Mouse (Mus musculus): Measurements from ENCODE around the gene Gm2001. TPM values are rescaled to one million over a fixed set of nuclear protein-coding genes. Genes with fewer than 3 reads are reported as not detected.
"Not testable (repeated sequence)": the region's sequence is repeated elsewhere in the genome, so short reads cannot be mapped to it uniquely, and the experiment has no call there.

The Gm2001 gene
- polyA plus RNA-seq (2015; fragmentation: Nextera tagmentation; extraction: Ambion mirVana) = not detected in 2 replicates

DNA sequence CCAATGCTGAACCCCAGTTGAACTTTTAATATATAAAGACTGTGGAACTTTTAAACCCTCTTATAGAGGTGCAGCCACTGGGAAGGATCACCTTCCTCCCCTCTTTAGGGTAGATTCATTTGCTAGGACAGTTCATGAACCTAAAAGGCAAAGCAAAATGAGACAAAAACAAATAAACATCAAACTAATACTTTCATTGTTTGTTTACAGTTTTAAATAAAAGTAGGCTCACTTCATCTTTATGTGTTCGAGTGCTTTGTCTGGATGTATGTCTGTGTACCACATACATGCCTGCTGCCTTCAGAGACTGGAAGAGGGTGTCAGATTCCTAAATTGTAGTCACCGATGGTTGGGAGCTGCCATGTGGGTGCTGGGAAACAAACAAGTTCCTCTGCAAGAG is at the start of gene Gm2001:
TSS of gene Gm2001 (minus strand) at position 101 of the 400 bp plus-strand sequence.
- not testable (repeated sequence) for H3K9ac ChIP-seq; H3K27me3 ChIP-seq; H3K27ac ChIP-seq; H3K4me3 ChIP-seq (replicated peaks); H3K9me3 ChIP-seq (replicated peaks); H3K4me1 ChIP-seq; H3K36me3 ChIP-seq; H3K4me2 ChIP-seq; ATAC-seq (replicated peaks; ENCODE audit: low FRiP score)
- 87% methylated on average over 2 of the region's 2 CpGs for WGBS

DNA sequence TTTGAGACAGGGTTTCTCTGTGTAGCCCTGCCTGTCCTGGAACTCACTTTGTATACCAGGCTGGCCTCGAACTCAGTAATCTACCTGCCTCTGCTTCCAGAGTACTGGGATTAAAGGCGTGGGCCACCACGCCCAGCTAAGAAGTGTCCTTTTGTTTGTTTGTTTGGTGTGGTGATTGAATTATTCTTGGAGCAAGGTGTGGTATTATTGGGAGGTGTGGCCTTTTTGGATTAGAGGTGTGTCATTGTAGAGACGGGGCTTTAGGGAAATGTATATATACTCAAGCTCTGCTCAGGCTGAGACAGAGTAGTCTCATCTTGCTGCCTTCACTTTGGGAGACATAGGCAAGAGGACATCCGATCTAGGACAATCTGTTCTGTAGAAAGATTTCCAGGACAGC is 31.6 kb upstream of the Gm2001 start, which contains the start of gene Gm2016:
TSS of gene Gm2016 (plus strand) at position 301 of the 400 bp plus-strand sequence.
- H3K4me2 ChIP-seq; H3K27ac ChIP-seq; H3K27me3 ChIP-seq; H3K9ac ChIP-seq; H3K4me1 ChIP-seq; H3K4me3 ChIP-seq (replicated peaks); ATAC-seq (replicated peaks; ENCODE audit: low FRiP score); H3K36me3 ChIP-seq; H3K9me3 ChIP-seq (replicated peaks): not testable (repeated sequence)
- 86% methylated on average over 5 of the region's 5 CpGs for WGBS

DNA sequence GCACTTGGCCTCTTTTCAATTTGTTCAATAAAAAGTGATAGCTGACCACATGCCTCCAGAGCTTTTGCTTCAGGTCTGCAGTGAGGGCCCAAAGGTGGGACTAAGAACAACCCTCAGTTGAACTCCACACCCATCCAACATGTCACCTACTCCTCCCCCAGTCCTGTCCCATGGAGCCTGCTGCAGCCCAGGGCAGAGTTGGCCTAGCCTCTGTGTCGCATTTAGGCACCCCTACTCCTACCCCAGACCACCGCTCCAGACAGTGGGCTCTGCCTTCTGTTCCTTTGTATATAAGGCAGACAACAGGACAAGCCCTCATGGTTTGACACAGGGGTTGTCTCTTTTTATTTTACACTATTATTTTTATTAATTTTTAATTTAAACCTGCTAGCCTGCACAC is 21.9 kb upstream of the Gm2001 start:
- not testable (repeated sequence) for H3K4me1 ChIP-seq; H3K27ac ChIP-seq; H3K36me3 ChIP-seq; H3K4me3 ChIP-seq (replicated peaks); H3K9me3 ChIP-seq (replicated peaks); H3K4me2 ChIP-seq; H3K9ac ChIP-seq; H3K27me3 ChIP-seq
- WGBS = 87% methylated on average over 2 of the region's 2 CpGs
- peak; percentile 16; the same call in 1 of the 2 replicates for ATAC-seq (replicated peaks; ENCODE audit: low FRiP score)

DNA sequence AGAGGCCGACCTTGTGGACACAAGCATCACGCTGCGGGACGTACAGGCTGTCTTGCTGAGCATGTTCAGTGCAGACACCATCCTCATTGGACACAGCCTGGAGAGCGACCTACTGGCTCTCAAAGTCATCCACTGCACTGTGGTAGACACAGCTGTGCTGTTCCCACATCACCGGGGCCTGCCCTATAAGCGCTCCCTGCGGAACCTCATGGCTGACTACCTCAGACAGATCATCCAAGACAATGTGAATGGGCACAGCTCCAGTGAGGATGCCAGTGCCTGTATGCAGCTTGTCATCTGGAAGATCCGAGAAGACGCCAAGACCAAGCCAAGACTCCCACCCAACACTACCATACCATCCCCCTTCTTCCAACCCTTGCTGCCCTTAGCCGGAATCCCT is 21.5 kb upstream of the Gm2001 start:
- ATAC-seq (replicated peaks; ENCODE audit: low FRiP score) = 0 out of 2 replicates have a peak, but pooled peaks have one; percentile 10
- not testable (repeated sequence) for H3K36me3 ChIP-seq; H3K4me2 ChIP-seq; H3K27me3 ChIP-seq; H3K4me3 ChIP-seq (replicated peaks); H3K4me1 ChIP-seq; H3K27ac ChIP-seq; H3K9ac ChIP-seq; H3K9me3 ChIP-seq (replicated peaks)
- 92% methylated on average over 10 of the region's 11 CpGs for WGBS

DNA sequence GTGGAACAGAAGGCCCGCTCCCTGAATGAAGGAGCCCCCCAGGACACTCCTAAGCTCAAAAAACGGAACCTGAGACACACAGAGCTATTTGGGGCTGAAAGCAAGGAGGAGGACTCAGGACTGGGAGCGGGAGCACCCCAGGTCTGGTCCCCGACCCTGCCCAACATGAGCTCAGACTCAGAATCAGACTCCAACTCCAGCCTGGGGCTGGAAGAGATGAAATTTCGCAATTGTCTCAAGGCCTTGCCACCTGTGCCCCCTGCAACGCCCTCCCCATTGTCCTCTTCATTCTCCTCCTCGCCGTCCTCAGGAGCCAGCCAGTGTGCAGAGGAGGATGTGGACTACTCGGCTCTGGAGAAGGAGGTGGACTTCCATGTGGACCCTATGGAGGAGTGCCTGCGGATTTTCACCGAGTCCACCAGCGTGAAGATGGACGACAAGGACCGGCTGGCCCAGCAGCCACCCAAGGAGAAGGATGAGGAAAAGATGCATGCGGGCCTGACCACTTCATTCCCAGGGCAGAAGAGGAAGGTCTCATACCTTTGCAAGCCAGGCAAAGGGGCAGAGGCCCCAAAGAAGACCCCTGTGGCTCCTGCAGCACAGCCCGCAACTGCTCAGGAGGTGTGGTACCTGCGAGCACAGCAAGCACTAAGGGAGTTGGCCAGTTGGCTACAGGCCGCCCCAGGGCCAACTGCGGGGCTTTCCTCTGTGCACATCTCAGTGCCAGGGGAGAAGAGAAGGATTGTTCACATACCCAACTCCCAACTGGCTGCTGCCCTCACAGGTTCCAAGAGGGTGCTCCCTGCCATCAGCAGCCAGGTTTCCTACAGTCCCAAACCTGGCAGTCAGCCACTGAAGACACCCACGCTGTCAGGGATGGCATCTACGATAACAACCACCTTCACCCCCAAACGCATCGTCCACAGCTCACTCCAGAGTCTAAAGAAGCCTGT is 19.9 kb upstream of the Gm2001 start:
- 84% methylated on average over 23 of the region's 23 CpGs for WGBS
- not testable (repeated sequence) for H3K4me2 ChIP-seq; H3K27ac ChIP-seq; H3K4me3 ChIP-seq (replicated peaks); H3K9ac ChIP-seq; H3K4me1 ChIP-seq; H3K27me3 ChIP-seq; H3K36me3 ChIP-seq; H3K9me3 ChIP-seq (replicated peaks)
- ATAC-seq (replicated peaks; ENCODE audit: low FRiP score) = 0 out of 2 replicates have a peak, but pooled peaks have one; percentile 10

DNA sequence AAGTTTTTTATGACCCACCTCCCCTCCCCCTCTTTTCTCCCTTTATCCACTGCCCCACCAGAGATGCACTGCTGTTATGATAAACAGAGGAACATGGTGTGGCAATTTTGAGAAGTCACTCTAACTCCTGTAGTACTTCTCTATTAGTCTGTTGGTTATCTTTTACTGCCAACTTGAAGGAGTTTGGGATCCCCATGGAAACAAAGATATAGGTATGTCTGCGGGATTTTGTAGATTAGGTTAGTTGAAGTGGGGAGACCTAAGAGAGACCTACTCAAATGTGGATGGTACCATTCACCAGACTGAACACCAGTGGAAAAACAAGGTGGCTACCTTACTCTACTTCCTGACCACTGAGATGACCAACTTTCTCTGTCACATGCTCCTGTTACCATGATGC is 13.9 kb upstream of the Gm2001 start:
- H3K4me1 ChIP-seq; H3K9ac ChIP-seq; H3K4me2 ChIP-seq; H3K27me3 ChIP-seq; ATAC-seq (replicated peaks; ENCODE audit: low FRiP score); H3K4me3 ChIP-seq (replicated peaks); H3K27ac ChIP-seq; H3K9me3 ChIP-seq (replicated peaks); H3K36me3 ChIP-seq: not testable (repeated sequence)
- WGBS = 94% methylated on average over 1 of the region's 1 CpGs

DNA sequence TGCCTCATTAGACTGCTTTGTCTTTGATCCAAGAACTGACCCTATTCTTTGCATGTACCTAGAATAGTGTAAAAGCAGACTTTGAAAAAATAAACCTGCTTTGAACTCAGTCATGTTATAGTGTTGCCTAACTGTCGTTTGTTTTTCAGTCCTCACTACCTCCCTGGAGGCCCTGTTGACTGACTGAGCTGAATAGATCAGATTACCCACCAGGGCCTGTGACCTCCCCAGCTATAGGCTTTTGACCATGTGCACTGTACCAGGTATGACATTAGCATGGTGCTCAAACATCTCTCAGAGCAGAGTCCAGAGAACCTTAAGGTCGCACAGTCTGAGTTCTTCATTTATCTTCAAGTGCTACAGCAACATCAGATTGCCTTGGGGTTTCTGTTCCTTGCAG is 8.5 kb upstream of the Gm2001 start:
- H3K9me3 ChIP-seq (replicated peaks) = not testable (repeated sequence)

DNA sequence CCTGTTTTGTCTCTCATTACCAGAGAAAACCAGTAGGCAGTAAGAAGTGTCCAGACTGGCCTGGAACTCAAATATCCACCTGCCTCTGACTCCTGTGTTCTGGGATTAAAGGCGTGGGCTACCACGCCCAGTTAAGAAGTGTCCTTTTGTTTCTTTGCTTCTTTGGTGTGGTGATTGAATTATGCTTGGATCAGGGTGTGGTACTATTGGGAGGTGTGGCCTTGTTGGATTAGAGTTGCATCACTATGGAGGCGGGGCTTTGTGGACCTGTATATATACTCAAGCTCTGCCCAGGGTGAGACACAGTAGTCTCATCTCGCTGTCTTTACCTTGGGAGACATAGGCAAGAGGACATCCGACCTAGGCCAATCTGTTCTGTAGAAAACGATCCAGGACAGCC is 25.9 kb downstream of the Gm2001 start, which contains the start of gene BB287469:
TSS of gene BB287469 (plus strand) at position 301 of the 400 bp plus-strand sequence.
- WGBS = 91% methylated on average over 5 of the region's 6 CpGs
- H3K9me3 ChIP-seq (replicated peaks); H3K4me3 ChIP-seq (replicated peaks); H3K27me3 ChIP-seq; ATAC-seq (replicated peaks; ENCODE audit: low FRiP score); H3K4me2 ChIP-seq; H3K36me3 ChIP-seq; H3K9ac ChIP-seq; H3K4me1 ChIP-seq; H3K27ac ChIP-seq: not testable (repeated sequence)

More for the DNA sequence above, 8.5 kb upstream of the Gm2001 start:
- H3K27me3 ChIP-seq; H3K4me3 ChIP-seq (replicated peaks); H3K36me3 ChIP-seq; H3K9ac ChIP-seq; H3K4me1 ChIP-seq; H3K27ac ChIP-seq; H3K4me2 ChIP-seq; ATAC-seq (replicated peaks; ENCODE audit: low FRiP score): not testable (repeated sequence)
- no CpG with 5 or more reads among the region's 2 CpGs for WGBS

DNA sequence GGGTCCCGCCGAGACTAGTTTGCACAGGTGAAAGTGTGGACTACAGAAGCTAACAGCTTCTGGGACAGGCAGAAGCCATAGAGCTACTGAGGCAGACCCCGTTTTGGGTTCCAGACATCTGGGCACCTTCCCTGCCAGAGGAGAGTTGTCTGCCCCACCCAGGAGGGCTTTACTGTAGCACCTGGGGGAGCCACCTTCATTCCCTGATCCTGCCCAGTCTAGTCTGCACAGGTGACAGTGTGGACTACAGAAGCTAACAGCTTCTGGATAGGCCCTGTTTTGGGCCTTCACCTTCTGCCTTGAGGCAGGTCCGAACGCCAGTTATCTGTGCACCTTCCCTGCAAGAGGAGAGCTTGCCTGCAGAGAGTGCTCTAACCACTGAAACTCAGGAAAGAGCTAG is 44.2 kb downstream of the Gm2001 start:
- not testable (repeated sequence) for H3K9me3 ChIP-seq (replicated peaks); H3K4me3 ChIP-seq (replicated peaks); H3K9ac ChIP-seq; H3K4me2 ChIP-seq; H3K27me3 ChIP-seq; ATAC-seq (replicated peaks; ENCODE audit: low FRiP score); H3K36me3 ChIP-seq; H3K27ac ChIP-seq; H3K4me1 ChIP-seq
- 89% methylated on average over 5 of the region's 5 CpGs for whole genome bisulfite sequencing

DNA sequence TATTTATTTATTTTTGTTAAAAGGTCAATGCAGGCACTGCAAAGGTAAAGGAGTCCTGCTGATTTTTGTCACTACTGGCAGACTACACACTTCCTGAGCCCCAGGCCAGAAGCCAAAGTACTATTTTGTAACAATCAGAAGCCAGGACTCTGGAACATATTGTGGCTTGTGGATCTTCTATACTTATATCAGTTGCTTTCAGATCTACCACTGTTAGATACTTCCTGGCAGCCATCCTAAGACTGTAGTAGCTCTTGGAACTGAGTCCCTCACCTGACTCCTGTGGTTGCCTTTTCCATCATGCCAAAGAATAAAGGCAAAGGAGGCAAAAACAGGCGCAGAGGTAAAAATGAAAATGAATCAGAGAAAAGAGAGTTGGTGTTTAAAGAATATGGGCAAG is 46.9 kb downstream of the Gm2001 start, which contains the start of gene Gm21936:
TSS of gene Gm21936 (plus strand) at position 301 of the 400 bp plus-strand sequence.
- not testable (repeated sequence) for H3K9ac ChIP-seq
- 92% methylated on average over 1 of the region's 1 CpGs for WGBS

More for the DNA sequence above, 46.9 kb downstream of the Gm2001 start, which contains the start of gene Gm21936:
- not testable (repeated sequence) for H3K27me3 ChIP-seq; H3K36me3 ChIP-seq; H3K9me3 ChIP-seq (replicated peaks); H3K4me1 ChIP-seq; H3K4me2 ChIP-seq; H3K4me3 ChIP-seq (replicated peaks); H3K27ac ChIP-seq; ATAC-seq (replicated peaks; ENCODE audit: low FRiP score)

Measured in kidney, embryonic 15.5 days (tissue).